Mouse (Mus musculus) right cerebral cortex, postnatal 14 days (tissue): Measurements from ENCODE around the gene Syt13.
A peak's percentile ranks its signal among the peaks of the same experiment; 100 is the strongest.

Experiments used
- DNase-seq: peaks from one replicate; pipeline ENCODE4 v3.0.0; 2022

Gene Syt13

GRCm38 (mm10) chr2:92929696-92930095 is 14.8 kb downstream of the Syt13 start:
- no peak for DNase-seq

GRCm38 (mm10) chr2:92931061-92931460 is 16.2 kb downstream of the Syt13 start:
- DNase-seq = no peak

GRCm38 (mm10) chr2:92933379-92933778 is 18.5 kb downstream of the Syt13 start:
- no peak for DNase-seq

- peak; percentile 69 for DNase-seq
Observed at GRCm38 (mm10) chr2:92934312-92934982, 19.5 kb downstream of the Syt13 start.

GRCm38 (mm10) chr2:92935483-92935882 is 20.6 kb downstream of the Syt13 start:
- no peak for DNase-seq

GRCm38 (mm10) chr2:92938063-92938462 is 23.2 kb downstream of the Syt13 start:
- no peak for DNase-seq

- no peak for DNase-seq
Observed at GRCm38 (mm10) chr2:92938827-92939226, 23.9 kb downstream of the Syt13 start.

GRCm38 (mm10) chr2:92940963-92941362 is 26.1 kb downstream of the Syt13 start:
- no peak for DNase-seq

GRCm38 (mm10) chr2:92941463-92941862 is 26.6 kb downstream of the Syt13 start:
- no peak for DNase-seq

GRCm38 (mm10) chr2:92943406-92943805 is 28.5 kb downstream of the Syt13 start:
- no peak for DNase-seq

- no peak for DNase-seq
Observed at GRCm38 (mm10) chr2:92944356-92944755, 29.5 kb downstream of the Syt13 start.

- no peak for DNase-seq
Observed at GRCm38 (mm10) chr2:92945125-92945746, 30.3 kb downstream of the Syt13 start.

GRCm38 (mm10) chr2:92945824-92946598 is 31.1 kb downstream of the Syt13 start:
- DNase-seq = no peak

GRCm38 (mm10) chr2:92947981-92948698 is 33.2 kb downstream of the Syt13 start:
- no peak for DNase-seq

- no peak for DNase-seq
Observed at GRCm38 (mm10) chr2:92948699-92949300, 33.9 kb downstream of the Syt13 start.

- no peak for DNase-seq
Observed at GRCm38 (mm10) chr2:92949518-92949917, 34.6 kb downstream of the Syt13 start.

GRCm38 (mm10) chr2:92953450-92953849 is 38.6 kb downstream of the Syt13 start:
- DNase-seq = no peak

- DNase-seq = peak; percentile 72
Observed at GRCm38 (mm10) chr2:92954404-92955114, 39.7 kb downstream of the Syt13 start.

- DNase-seq = no peak
Observed at GRCm38 (mm10) chr2:92956943-92957342, 42.0 kb downstream of the Syt13 start.

- no peak for DNase-seq
Observed at GRCm38 (mm10) chr2:92958640-92959039, 43.7 kb downstream of the Syt13 start.

GRCm38 (mm10) chr2:92964345-92964744 is 49.4 kb downstream of the Syt13 start:
- DNase-seq = no peak

- no peak for DNase-seq
Observed at GRCm38 (mm10) chr2:92966257-92966656, 51.4 kb downstream of the Syt13 start.
